Mouse (Mus musculus): ENCODE data around the gene Kansl3.

The Kansl3 gene

GRCm38 (mm10) chr1:36368969-36369645 lies at the start of gene Kansl3:
TSS of gene Kansl3 (minus strand) at chr1:36369181.
- peak; percentile 63 to 86 for DNase-seq (ENCODE audit: low spot score in 2 of 2)

DNA sequence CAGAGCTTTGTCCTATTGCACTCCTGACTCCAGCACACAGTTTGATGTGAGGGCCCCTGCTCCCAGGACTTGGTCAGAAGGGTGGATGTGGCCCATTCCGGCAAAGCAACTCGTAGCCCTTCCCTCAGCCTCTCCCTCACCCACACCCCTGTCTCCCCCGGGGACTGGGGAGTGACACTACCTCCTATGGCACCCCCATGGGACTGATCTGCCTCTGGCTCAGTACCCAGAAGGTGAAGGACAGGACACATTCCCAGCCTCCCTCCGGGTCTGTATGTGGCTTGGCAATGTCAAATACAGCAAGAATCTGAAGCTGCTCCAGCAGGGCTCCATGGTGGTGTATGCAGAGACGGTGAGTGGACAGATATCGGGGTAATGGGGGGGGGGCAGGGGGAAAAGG lies 35.5 kb upstream of the Kansl3 start:
- DNase-seq (ENCODE audit: low spot score in 2 of 2): no peak

DNA sequence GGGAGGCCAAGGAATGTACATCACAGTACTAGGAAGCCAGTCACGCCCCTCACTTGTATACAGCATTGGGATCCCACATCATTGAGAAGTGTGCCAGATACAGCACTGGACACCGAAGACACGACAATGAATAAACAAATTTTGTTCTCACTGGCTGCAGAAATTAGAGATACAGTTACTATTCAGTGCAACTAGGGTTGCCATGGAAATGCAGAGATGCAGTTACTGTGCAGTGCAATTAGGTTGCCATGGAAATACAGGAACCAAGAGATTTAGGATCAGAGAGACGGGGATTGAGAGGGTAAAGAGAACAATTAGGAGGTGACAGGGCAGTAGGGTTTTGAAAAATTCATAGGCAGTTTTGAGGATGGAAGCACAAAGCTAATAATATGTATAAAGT lies 32.5 kb upstream of the Kansl3 start:
- DNase-seq (ENCODE audit: low spot score in 2 of 2): no peak

DNA sequence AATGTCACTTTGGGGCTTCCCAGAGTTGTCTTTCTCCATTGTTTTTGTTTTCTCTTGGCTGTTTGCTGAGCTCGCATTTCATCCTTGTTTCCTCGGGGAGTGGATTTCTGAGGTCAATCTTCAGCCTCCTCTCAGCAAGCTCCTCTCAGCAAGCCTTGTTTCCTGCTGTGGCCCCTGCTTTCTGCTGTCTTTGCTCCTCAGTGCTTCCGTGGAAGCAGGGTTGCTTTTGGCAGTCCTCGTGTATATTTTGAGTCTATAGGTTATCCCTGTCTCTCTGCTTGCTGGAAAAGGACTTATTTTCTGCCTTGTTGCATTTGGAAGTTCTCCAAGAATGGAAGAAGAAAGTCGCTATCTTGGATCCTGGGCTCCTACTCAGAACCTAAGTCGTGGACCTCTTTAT lies 28.1 kb upstream of the Kansl3 start:
- DNase-seq (ENCODE audit: low spot score in 2 of 2): no peak

DNA sequence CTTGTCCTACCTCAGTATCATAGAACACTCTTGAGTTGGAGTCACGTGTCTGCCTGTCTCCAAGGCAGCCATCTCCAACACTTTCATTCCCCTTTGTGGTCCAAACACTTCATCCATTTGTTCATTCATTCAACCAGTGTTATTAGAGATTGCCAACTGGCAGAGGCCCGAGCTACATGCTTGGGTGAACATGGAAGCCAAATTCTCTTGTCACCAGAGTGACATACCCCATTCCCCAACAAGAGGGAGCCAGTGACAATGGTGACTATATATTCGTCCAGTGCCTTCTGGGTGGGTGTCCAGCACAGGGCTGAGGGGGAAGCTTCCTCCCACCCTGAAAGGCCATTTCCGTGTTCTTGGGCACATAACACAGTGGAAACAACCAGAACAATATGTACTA lies 10.6 kb upstream of the Kansl3 start:
- DNase-seq (ENCODE audit: low spot score in 2 of 2): no peak

- no peak for DNase-seq (ENCODE audit: low spot score in 2 of 2)
Observed at GRCm38 (mm10) chr1:36378880-36379279, 9.9 kb upstream of the Kansl3 start.

DNA sequence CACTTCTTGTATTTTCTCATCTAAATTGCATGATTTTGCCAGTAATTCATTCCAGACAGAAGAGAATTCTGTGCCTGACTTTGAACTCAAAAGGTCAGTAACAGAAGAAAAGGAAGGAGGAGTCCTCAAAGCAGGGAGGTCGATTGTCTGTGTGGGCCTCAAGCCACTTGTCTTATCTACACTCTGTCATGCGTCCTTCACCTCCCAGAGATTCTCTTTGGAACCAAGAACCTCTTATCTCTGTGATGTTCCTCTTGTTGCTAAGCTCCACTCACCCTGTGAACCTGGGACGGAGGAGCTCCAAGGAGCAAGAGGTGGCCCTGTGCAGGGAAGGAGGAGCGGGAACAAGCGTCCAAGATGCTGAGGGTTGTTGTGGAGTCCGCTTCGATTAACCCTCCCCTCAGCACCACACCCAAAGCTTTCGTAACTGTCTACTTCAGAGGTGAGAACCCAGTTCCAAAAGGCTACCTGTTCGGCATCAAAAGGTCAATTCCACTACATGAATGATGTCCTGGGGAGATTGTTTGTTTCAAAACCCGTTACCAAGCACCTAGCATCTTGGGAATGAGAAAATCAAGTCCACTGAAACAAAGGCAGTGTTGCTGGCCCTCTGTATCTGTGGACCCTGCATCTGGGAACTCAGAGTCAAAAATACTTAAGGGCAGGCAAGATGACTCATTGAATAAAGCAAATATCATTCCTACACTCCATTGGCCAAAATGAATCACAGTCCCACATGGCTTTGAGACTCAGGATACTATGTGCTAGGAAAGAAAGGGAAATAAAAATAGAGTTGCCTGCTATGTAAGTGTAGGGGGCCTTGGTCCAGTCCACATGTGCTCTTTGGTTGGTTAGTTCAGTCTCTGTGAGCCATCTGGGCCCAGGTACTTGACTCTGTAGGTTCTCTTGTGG lies 3.2 kb upstream of the Kansl3 start, which contains the start of gene Fer1l5:
Gene Fer1l5, plus strand, starts transcription at position 358 of the 912 bp plus-strand sequence.
- no peak for DNase-seq (ENCODE audit: low spot score in 2 of 2)

DNA sequence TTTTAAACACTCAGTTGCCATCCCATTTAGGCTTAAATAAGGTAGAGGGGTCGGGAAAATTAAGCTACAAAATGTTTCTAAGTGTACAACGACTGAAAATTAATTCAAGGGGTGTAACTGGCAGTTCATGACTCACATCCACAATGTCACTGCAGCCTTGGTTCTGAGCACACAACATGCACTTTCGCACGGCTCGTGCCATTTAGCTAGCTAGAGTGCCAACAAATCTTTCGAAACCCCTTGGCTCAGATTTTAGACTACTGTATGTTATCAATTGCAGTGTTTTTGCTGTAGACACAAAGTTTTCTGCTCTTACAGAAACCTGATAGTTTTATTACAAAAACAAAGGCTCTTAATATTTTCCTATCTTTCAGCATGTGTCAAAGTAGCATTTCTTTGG lies 1.9 kb upstream of the Kansl3 start:
- no peak for DNase-seq (ENCODE audit: low spot score in 2 of 2)

GRCm38 (mm10) chr1:36368112-36368968 lies 641 bp downstream of the Kansl3 start:
- DNase-seq (ENCODE audit: low spot score in 2 of 2): no peak

DNA sequence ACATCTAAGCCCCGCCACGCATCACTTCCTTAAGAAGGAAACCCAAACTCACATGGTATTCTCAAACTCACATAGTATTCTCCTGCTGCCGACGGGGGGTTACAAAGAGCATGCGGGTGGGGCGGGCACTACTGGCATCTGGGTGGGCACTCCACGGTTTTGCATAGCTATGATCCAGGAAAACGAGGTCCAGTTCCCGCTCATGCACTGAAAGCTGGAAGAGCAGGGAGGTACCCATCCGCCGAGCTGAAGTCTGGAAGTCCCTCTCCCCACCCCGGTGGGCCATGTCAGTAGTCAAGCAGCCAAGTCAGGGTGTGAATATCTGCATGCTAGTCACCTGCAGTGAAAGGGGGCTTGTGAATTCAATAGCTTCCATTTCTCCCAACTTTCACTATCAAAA lies 1.3 kb downstream of the Kansl3 start:
- no peak for DNase-seq (ENCODE audit: low spot score in 2 of 2)

- no peak for DNase-seq (ENCODE audit: low spot score in 2 of 2)
Observed at GRCm38 (mm10) chr1:36356955-36357695, 11.9 kb downstream of the Kansl3 start.

- DNase-seq (ENCODE audit: low spot score in 2 of 2): no peak
Observed at GRCm38 (mm10) chr1:36352351-36352750, 16.6 kb downstream of the Kansl3 start.

- no peak for DNase-seq (ENCODE audit: low spot score in 2 of 2)
Observed at GRCm38 (mm10) chr1:36342547-36342946, 26.4 kb downstream of the Kansl3 start.

GRCm38 (mm10) chr1:36332955-36333887 lies 35.8 kb downstream of the Kansl3 start:
- DNase-seq (ENCODE audit: low spot score in 2 of 2): no peak

DNA sequence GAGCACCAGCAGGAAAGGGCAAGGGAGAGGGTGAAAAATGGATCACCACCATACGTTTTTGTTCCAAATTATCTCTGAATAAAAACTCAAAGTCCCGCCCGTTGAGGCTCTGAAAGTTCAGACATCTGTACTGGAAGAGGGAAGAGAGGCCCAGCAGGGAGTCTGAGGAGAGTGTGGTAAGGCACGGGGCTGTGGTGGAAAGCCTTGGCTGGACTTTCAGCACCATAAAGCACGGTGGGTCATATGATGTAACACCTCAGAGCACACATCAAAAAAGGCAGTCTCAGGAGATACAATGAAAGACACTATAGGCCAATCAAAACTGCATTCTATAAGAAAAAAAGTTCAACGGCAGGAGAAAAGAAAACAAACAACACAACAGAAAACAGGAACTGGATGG lies 37.2 kb downstream of the Kansl3 start:
- DNase-seq (ENCODE audit: low spot score in 2 of 2): no peak

- DNase-seq (ENCODE audit: low spot score in 2 of 2): no peak
Observed at GRCm38 (mm10) chr1:36326815-36327214, 42.2 kb downstream of the Kansl3 start.

GRCm38 (mm10) chr1:36325900-36326321 lies 43.1 kb downstream of the Kansl3 start:
- no peak for DNase-seq (ENCODE audit: low spot score in 2 of 2)

DNA sequence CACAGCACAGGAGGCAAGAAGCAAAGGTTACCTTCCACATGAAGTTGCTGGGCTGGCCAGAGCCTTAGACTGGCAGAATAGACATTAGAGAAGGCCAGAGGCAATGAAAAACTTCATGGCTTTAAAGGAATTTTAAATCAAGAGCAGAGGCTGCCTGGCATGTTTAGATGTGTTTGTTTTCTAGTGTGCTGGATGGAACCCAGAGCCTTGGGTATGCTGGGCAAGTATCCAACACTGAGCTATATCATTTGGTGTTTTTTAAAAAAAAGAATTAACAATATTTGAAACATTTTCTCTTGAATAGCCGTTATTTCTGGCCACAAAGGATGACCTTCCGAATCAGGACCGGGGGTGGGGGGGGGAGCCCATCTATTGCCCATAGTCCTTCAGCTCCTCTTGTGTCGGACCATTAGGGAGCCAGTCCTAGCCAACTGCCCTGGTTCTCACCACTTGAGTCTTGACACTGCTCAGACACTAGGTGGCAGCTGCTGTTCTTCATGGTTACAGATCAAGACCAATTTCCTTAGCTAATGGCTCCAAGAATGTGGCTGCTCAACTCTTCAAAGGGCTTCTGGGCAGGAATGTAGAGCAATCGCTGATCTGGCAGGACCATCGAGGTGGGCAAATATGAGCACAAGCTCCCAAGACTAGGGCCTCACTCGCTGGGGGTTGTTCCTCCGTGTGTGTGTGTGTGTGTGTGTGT lies 45.1 kb downstream of the Kansl3 start:
- peak in 1 of 2 experiments; percentile 54 for DNase-seq (ENCODE audit: low spot score in 2 of 2)

DNA sequence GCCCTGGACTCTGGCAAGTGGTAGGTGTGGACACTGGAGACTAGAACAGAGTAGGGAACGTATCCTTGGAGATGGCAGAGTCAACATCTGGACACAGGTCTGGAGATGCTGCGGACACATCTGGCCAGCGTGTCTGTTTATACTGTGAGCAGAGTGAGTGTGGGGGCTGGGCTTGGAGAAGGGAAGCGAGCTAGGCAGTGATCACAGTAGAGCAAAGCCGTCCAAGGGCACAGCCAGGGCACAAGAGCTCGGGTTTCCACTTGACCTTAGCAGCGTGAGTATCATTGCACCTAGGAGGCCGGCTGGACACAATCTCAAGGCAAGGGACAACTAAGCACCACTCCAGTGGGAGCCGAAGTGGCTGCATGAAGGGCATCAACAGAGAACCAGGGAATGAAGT lies 45.9 kb downstream of the Kansl3 start:
- no peak for DNase-seq (ENCODE audit: low spot score in 2 of 2)

Measured in frontal cortex, postnatal 10 days (tissue).